Mouse (Mus musculus): ENCODE data around the gene Cdk18.

GRCm38 (mm10) chr1:132111411-132111810 lies 28.1 kb downstream of the Cdk18 start:
- no peak for TF ChIP-seq CTCF (IDR thresholded peaks at IDR 0.05; ENCODE audit: low read depth, low read length)
- TF ChIP-seq GATA1 (IDR thresholded peaks at IDR 0.05; ENCODE audit: borderline replicate concordance, low read length), result no peak
- no peak for TF ChIP-seq TAL1 (conservative IDR thresholded peaks at IDR 0.05; ENCODE audit: low read depth, low read length)
- TF ChIP-seq GATA2 (IDR thresholded peaks at IDR 0.05; ENCODE audit: borderline replicate concordance, low read depth, low read length), result no peak
- TF ChIP-seq POLR2AphosphoS5 (IDR thresholded peaks at IDR 0.05; ENCODE audit: insufficient replicate concordance, low read depth, low read length), result no peak

Data from G1E (cell line).